Mouse (Mus musculus): ENCODE measurements around the gene Tubg2.
"Not testable (repeated sequence)": the region's sequence is repeated elsewhere in the genome, so short reads cannot be mapped to it uniquely, and the experiment has no call there.

Gene Tubg2

GRCm38 (mm10) chr11:101149178-101150105 is 6.3 kb upstream of the Tubg2 start:
- no peaks in the 10 kb centered on the region for H3K27me3 ChIP-seq (ENCODE audit: control insufficient read depth, insufficient read depth, low read length, poor library complexity, severe bottlenecking)
- DNase-seq (ENCODE audit: low read depth, low spot score), result no peak
- H3K36me3 ChIP-seq (ENCODE audit: control insufficient read depth, insufficient read depth, low read length, poor library complexity, severe bottlenecking), result no peaks in the 10 kb centered on the region

- Histone ChIP-seq H3K27me3 (ENCODE audit: control insufficient read depth, insufficient read depth, low read length, poor library complexity, severe bottlenecking) (no peaks in the 10 kb centered on the region), H3K36me3 (ENCODE audit: control insufficient read depth, insufficient read depth, low read length, poor library complexity, severe bottlenecking) (no peaks in the 10 kb centered on the region)
- DNase-seq (ENCODE audit: low read depth, low spot score), result no peak
These were observed 4.6 kb upstream of the Tubg2 start for GRCm38 (mm10) chr11:101151063-101151462.

GRCm38 (mm10) chr11:101152825-101153224 is 2.9 kb upstream of the Tubg2 start:
- no peak for DNase-seq (ENCODE audit: low read depth, low spot score)
- Histone ChIP-seq H3K36me3 (ENCODE audit: control insufficient read depth, insufficient read depth, low read length, poor library complexity, severe bottlenecking) (no peaks in the 10 kb centered on the region), H3K27me3 (ENCODE audit: control insufficient read depth, insufficient read depth, low read length, poor library complexity, severe bottlenecking) (no peaks in the 10 kb centered on the region)

GRCm38 (mm10) chr11:101154648-101155047 is 1.1 kb upstream of the Tubg2 start:
- Histone ChIP-seq H3K27me3 (ENCODE audit: control insufficient read depth, insufficient read depth, low read length, poor library complexity, severe bottlenecking) (no peaks in the 10 kb centered on the region), H3K36me3 (ENCODE audit: control insufficient read depth, insufficient read depth, low read length, poor library complexity, severe bottlenecking) (no peaks in the 10 kb centered on the region)
- DNase-seq (ENCODE audit: low read depth, low spot score), result no peak

- Histone ChIP-seq H3K36me3 (ENCODE audit: control insufficient read depth, insufficient read depth, low read length, poor library complexity, severe bottlenecking) (no peaks in the 10 kb centered on the region), H3K27me3 (ENCODE audit: control insufficient read depth, insufficient read depth, low read length, poor library complexity, severe bottlenecking) (no peaks in the 10 kb centered on the region)
- no peak for DNase-seq (ENCODE audit: low read depth, low spot score)
These were observed 556 bp upstream of the Tubg2 start for GRCm38 (mm10) chr11:101155151-101155550.

- H3K27me3 ChIP-seq (ENCODE audit: control insufficient read depth, insufficient read depth, low read length, poor library complexity, severe bottlenecking); DNase-seq (ENCODE audit: low read depth, low spot score); H3K36me3 ChIP-seq (ENCODE audit: control insufficient read depth, insufficient read depth, low read length, poor library complexity, severe bottlenecking): not testable (repeated sequence)
These were observed 4.4 kb downstream of the Tubg2 start for GRCm38 (mm10) chr11:101160151-101160550.

- not testable (repeated sequence) for H3K36me3 ChIP-seq (ENCODE audit: control insufficient read depth, insufficient read depth, low read length, poor library complexity, severe bottlenecking); DNase-seq (ENCODE audit: low read depth, low spot score)
These were observed 5.3 kb downstream of the Tubg2 start for GRCm38 (mm10) chr11:101160981-101161505.

GRCm38 (mm10) chr11:101161551-101161950 is 5.8 kb downstream of the Tubg2 start:
- H3K36me3 ChIP-seq (ENCODE audit: control insufficient read depth, insufficient read depth, low read length, poor library complexity, severe bottlenecking), result no peaks in the 10 kb centered on the region
- DNase-seq (ENCODE audit: low read depth, low spot score), result no peak
- H3K27me3 ChIP-seq (ENCODE audit: control insufficient read depth, insufficient read depth, low read length, poor library complexity, severe bottlenecking), result peaks cover 2% of the 10 kb centered on the region

More at GRCm38 (mm10) chr11:101160981-101161505, 5.3 kb downstream of the Tubg2 start:
- H3K27me3 ChIP-seq (ENCODE audit: control insufficient read depth, insufficient read depth, low read length, poor library complexity, severe bottlenecking), result not testable (repeated sequence)

GRCm38 (mm10) chr11:101162301-101162700 is 6.6 kb downstream of the Tubg2 start:
- no peaks in the 10 kb centered on the region for H3K36me3 ChIP-seq (ENCODE audit: control insufficient read depth, insufficient read depth, low read length, poor library complexity, severe bottlenecking)
- DNase-seq (ENCODE audit: low read depth, low spot score), result no peak
- H3K27me3 ChIP-seq (ENCODE audit: control insufficient read depth, insufficient read depth, low read length, poor library complexity, severe bottlenecking), result peaks cover 2% of the 10 kb centered on the region

GRCm38 (mm10) chr11:101162772-101163171 is 7.1 kb downstream of the Tubg2 start:
- DNase-seq (ENCODE audit: low read depth, low spot score), result no peak
- Histone ChIP-seq H3K27me3 (ENCODE audit: control insufficient read depth, insufficient read depth, low read length, poor library complexity, severe bottlenecking) (peaks cover 2% of the 10 kb centered on the region), H3K36me3 (ENCODE audit: control insufficient read depth, insufficient read depth, low read length, poor library complexity, severe bottlenecking) (no peaks in the 10 kb centered on the region)

GRCm38 (mm10) chr11:101163476-101164350 is 8.0 kb downstream of the Tubg2 start:
- DNase-seq (ENCODE audit: low read depth, low spot score), result no peak
- no peaks in the 10 kb centered on the region for H3K36me3 ChIP-seq (ENCODE audit: control insufficient read depth, insufficient read depth, low read length, poor library complexity, severe bottlenecking)
- H3K27me3 ChIP-seq (ENCODE audit: control insufficient read depth, insufficient read depth, low read length, poor library complexity, severe bottlenecking), result peaks cover 2% of the 10 kb centered on the region

GRCm38 (mm10) chr11:101164351-101164665 is 8.6 kb downstream of the Tubg2 start:
- Histone ChIP-seq H3K36me3 (ENCODE audit: control insufficient read depth, insufficient read depth, low read length, poor library complexity, severe bottlenecking) (no peaks in the 10 kb centered on the region), H3K27me3 (ENCODE audit: control insufficient read depth, insufficient read depth, low read length, poor library complexity, severe bottlenecking) (peaks cover 4% of the 10 kb centered on the region)
- no peak for DNase-seq (ENCODE audit: low read depth, low spot score)

- peak; percentile 30 for DNase-seq (ENCODE audit: low read depth, low spot score)
- H3K36me3 ChIP-seq (ENCODE audit: control insufficient read depth, insufficient read depth, low read length, poor library complexity, severe bottlenecking), result no peaks in the 10 kb centered on the region
- H3K27me3 ChIP-seq (ENCODE audit: control insufficient read depth, insufficient read depth, low read length, poor library complexity, severe bottlenecking), result peaks cover 4% of the 10 kb centered on the region
These were observed 9.2 kb downstream of the Tubg2 start for GRCm38 (mm10) chr11:101164677-101165580.

GRCm38 (mm10) chr11:101166357-101166756 is 10.7 kb downstream of the Tubg2 start:
- Histone ChIP-seq H3K27me3 (ENCODE audit: control insufficient read depth, insufficient read depth, low read length, poor library complexity, severe bottlenecking) (peaks cover 4% of the 10 kb centered on the region), H3K36me3 (ENCODE audit: control insufficient read depth, insufficient read depth, low read length, poor library complexity, severe bottlenecking) (no peaks in the 10 kb centered on the region)
- DNase-seq (ENCODE audit: low read depth, low spot score), result no peak
